Mouse (Mus musculus): ENCODE results near the gene Zfp54. TPM values are rescaled to one million over a fixed set of nuclear protein-coding genes. Genes with fewer than 3 reads are reported as not detected.
A peak's percentile ranks its signal among the peaks of the same experiment; 100 is the strongest.
"Not testable (repeated sequence)": the region's sequence is repeated elsewhere in the genome, so short reads cannot be mapped to it uniquely, and the experiment has no call there.

The Zfp54 gene
- polyA plus RNA-seq (2014; fragmentation: Nextera tagmentation; extraction: Ambion mirVana), result 3.6 and 4.1 TPM in 2 replicates

DNA sequence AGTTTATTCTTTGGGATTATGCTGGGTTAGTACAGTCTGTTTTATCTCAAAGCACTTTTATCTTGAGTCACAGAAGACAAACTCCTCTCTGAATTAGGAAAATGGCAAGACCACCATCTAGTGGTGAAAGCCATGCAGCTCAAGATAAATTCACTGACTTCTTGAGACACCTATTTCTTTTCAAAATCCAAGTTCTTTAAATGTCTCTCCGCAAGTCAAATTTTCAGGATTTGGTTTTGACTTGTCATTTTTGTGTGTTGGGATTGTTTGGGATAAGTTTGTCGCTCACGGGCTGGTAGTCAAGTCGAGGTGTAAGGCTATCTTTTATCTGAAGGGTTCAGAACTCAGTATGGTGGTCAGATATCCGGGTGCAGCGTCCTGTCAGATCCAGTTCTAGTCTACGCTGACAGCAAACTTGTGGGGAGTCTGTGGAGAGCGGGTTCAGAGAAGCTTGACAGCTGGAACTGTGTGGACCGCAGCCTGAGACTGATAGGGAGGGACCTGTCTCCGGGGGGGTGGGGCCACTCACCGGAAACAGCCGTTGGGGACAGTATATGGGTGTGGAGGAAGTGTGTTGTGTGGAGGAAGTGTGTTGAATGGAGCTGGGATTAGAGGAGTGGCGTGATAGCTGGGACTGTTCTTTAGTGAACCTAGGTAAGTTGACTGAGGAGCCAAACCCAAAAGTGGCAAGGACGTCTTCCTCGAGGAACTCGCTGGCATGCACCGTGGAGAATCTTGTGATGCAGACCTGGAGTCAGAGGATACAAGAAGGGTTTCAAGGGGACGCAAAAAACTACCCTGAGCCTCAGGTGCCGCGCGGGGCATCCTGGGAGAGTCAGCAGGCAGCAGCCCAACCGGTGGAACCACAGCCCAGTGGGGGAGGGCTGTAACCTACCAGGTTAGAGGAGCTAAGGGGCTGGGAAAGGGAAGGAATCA is at the start of gene Zfp54:
Gene Zfp54 (plus strand): TSS at position 564 of the 936 bp plus-strand sequence.
- Histone ChIP-seq H3K9ac (replicated peaks; ENCODE audit: low read length) (peak within 1 kb of the TSS; percentile 54), H3K27ac (replicated peaks; ENCODE audit: low read depth, low read length) (no peak within 1 kb of the TSS), H3K4me1 (ENCODE audit: control insufficient read depth, insufficient read depth, low read length) (no peaks in the 10 kb centered on the region), H3K4me3 (ENCODE audit: low read depth, low read length) (peak within 1 kb of the TSS; percentile 42), H3K36me3 (replicated peaks; ENCODE audit: control insufficient read depth, insufficient read depth, low read depth, low read length) (no peaks in the 10 kb centered on the region), H3K9me3 (replicated peaks; ENCODE audit: control insufficient read depth, low read length) (no peaks in the 10 kb centered on the region), H3K27me3 (ENCODE audit: control insufficient read depth, insufficient read depth, low read length) (no peaks in the 10 kb centered on the region), H3K4me2 (ENCODE audit: low read depth, low read length) (peak within 1 kb of the TSS; percentile 86)
- under 1% methylated on average over 22 of the region's 22 CpGs for WGBS
- peak; percentile 74 for DNase-seq (ENCODE audit: low spot score)
- peak; percentile 100 for ATAC-seq (replicated peaks; ENCODE audit: insufficient number of reproducible peaks, low FRiP score, low TSS enrichment, low read depth)

DNA sequence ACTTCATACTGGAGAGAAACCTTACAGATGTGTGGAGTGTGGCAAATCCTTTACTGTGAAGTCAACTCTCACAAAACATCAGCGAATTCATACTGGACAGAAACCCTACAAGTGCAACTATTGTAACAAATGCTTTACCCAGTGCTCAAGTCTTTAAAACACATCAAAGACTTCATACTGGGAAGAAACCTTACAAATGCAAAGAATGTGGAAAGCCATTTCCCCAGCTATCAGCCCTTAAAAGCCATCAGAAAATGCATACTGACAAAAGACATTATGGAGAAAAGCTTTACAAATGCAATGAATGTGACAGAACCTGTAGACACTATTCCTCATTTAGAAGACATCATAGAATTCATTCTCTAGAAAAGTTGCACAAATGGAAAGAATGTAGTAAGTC is 47.7 kb upstream of the Zfp54 start:
- 53% methylated on average over 1 of the region's 1 CpGs for WGBS
- no peak overlapping the region for H3K9ac ChIP-seq (replicated peaks; ENCODE audit: low read length)
- H3K9me3 ChIP-seq (replicated peaks; ENCODE audit: control insufficient read depth, low read length), result no peaks in the 10 kb centered on the region
- no peaks in the 10 kb centered on the region for H3K4me1 ChIP-seq (ENCODE audit: control insufficient read depth, insufficient read depth, low read length)
- H3K27ac ChIP-seq (replicated peaks; ENCODE audit: low read depth, low read length), result no peak overlapping the region
- no peak overlapping the region for H3K4me3 ChIP-seq (ENCODE audit: low read depth, low read length)
- H3K4me2 ChIP-seq (ENCODE audit: low read depth, low read length), result no peak overlapping the region
- no peak for DNase-seq (ENCODE audit: low spot score)
- no peak for ATAC-seq (replicated peaks; ENCODE audit: insufficient number of reproducible peaks, low FRiP score, low TSS enrichment, low read depth)
- H3K36me3 ChIP-seq (replicated peaks; ENCODE audit: control insufficient read depth, insufficient read depth, low read depth, low read length), result no peaks in the 10 kb centered on the region
- no peaks in the 10 kb centered on the region for H3K27me3 ChIP-seq (ENCODE audit: control insufficient read depth, insufficient read depth, low read length)

DNA sequence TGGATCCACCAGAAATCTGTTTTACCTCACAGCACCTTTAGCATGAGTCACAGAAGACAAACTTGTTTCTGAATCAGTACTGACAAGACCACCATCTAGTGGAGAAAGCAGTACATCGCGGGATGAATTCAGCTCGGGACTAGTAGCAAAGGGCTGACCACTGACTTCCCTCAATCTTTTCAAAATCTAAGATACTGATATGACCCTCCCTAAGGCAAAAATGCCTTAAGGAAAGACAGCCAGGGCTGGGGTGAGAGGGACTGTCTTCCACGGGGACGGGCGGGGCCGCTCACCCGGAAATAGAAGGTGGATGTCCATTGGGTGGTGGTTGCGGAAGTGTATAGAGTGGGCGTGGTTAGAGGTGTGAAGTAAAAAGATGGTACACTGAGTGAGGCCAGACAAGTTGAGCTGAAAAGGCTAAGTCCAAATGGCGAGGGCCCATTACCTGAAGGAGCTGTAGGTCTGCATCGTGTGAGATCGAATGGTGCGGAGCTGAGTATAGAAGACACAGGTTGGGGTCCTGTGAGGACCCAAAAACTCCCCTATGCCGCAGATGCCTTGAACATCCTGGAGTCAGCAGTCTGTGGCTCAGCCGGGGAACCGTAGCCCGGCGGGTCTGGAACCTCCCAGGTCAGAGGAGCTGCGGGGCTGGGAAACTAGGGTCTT is 39.5 kb upstream of the Zfp54 start, which contains the start of gene Zfp677:
Gene Zfp677 (plus strand): TSS at position 358 of the 666 bp plus-strand sequence.
- Histone ChIP-seq H3K27me3 (ENCODE audit: control insufficient read depth, insufficient read depth, low read length) (no peaks in the 10 kb centered on the region), H3K4me2 (ENCODE audit: low read depth, low read length) (peak within 1 kb of the TSS; percentile 81), H3K9ac (replicated peaks; ENCODE audit: low read length) (peak within 1 kb of the TSS; percentile 60), H3K36me3 (replicated peaks; ENCODE audit: control insufficient read depth, insufficient read depth, low read depth, low read length) (no peaks in the 10 kb centered on the region), H3K4me3 (ENCODE audit: low read depth, low read length) (peak within 1 kb of the TSS; percentile 48), H3K4me1 (ENCODE audit: control insufficient read depth, insufficient read depth, low read length) (no peaks in the 10 kb centered on the region), H3K9me3 (replicated peaks; ENCODE audit: control insufficient read depth, low read length) (no peaks in the 10 kb centered on the region), H3K27ac (replicated peaks; ENCODE audit: low read depth, low read length) (no peak within 1 kb of the TSS)
- DNase-seq (ENCODE audit: low spot score), result peak; percentile 66
- 6% methylated on average over 20 of the region's 20 CpGs for WGBS
- ATAC-seq (replicated peaks; ENCODE audit: insufficient number of reproducible peaks, low FRiP score, low TSS enrichment, low read depth), result peak; percentile 99

GRCm38 (mm10) chr17:21384057-21384411 is 39.0 kb upstream of the Zfp54 start:
- Histone ChIP-seq H3K27me3 (ENCODE audit: control insufficient read depth, insufficient read depth, low read length) (no peaks in the 10 kb centered on the region), H3K36me3 (replicated peaks; ENCODE audit: control insufficient read depth, insufficient read depth, low read depth, low read length) (no peaks in the 10 kb centered on the region), H3K4me2 (ENCODE audit: low read depth, low read length) (peak overlapping the region; percentile 81), H3K9ac (replicated peaks; ENCODE audit: low read length) (peak overlapping the region; percentile 55), H3K9me3 (replicated peaks; ENCODE audit: control insufficient read depth, low read length) (no peaks in the 10 kb centered on the region), H3K27ac (replicated peaks; ENCODE audit: low read depth, low read length) (no peak overlapping the region), H3K4me1 (ENCODE audit: control insufficient read depth, insufficient read depth, low read length) (no peaks in the 10 kb centered on the region), H3K4me3 (ENCODE audit: low read depth, low read length) (peak overlapping the region; percentile 48)
- DNase-seq (ENCODE audit: low spot score) (peak; percentile 0), ATAC-seq (replicated peaks; ENCODE audit: insufficient number of reproducible peaks, low FRiP score, low TSS enrichment, low read depth) (no peak)
- 13% methylated on average over 8 of the region's 8 CpGs for WGBS

GRCm38 (mm10) chr17:21438806-21439400 is 15.9 kb downstream of the Zfp54 start:
- H3K27ac ChIP-seq (replicated peaks; ENCODE audit: low read depth, low read length); H3K9me3 ChIP-seq (replicated peaks; ENCODE audit: control insufficient read depth, low read length); H3K4me2 ChIP-seq (ENCODE audit: low read depth, low read length); H3K9ac ChIP-seq (replicated peaks; ENCODE audit: low read length); H3K27me3 ChIP-seq (ENCODE audit: control insufficient read depth, insufficient read depth, low read length); DNase-seq (ENCODE audit: low spot score); ATAC-seq (replicated peaks; ENCODE audit: insufficient number of reproducible peaks, low FRiP score, low TSS enrichment, low read depth); H3K4me3 ChIP-seq (ENCODE audit: low read depth, low read length); H3K36me3 ChIP-seq (replicated peaks; ENCODE audit: control insufficient read depth, insufficient read depth, low read depth, low read length); H3K4me1 ChIP-seq (ENCODE audit: control insufficient read depth, insufficient read depth, low read length): not testable (repeated sequence)
- WGBS, result 75% methylated on average over 9 of the region's 9 CpGs

GRCm38 (mm10) chr17:21449669-21450068 is 26.6 kb downstream of the Zfp54 start:
- Histone ChIP-seq H3K4me3 (ENCODE audit: low read depth, low read length) (peak overlapping the region; percentile 60), H3K27ac (replicated peaks; ENCODE audit: low read depth, low read length) (no peak overlapping the region), H3K4me1 (ENCODE audit: control insufficient read depth, insufficient read depth, low read length) (no peaks in the 10 kb centered on the region), H3K4me2 (ENCODE audit: low read depth, low read length) (peak overlapping the region; percentile 68), H3K27me3 (ENCODE audit: control insufficient read depth, insufficient read depth, low read length) (no peaks in the 10 kb centered on the region), H3K36me3 (replicated peaks; ENCODE audit: control insufficient read depth, insufficient read depth, low read depth, low read length) (no peaks in the 10 kb centered on the region), H3K9ac (replicated peaks; ENCODE audit: low read length) (peak overlapping the region; percentile 58; the same call in 1 of the 2 replicates), H3K9me3 (replicated peaks; ENCODE audit: control insufficient read depth, low read length) (no peaks in the 10 kb centered on the region)
- ATAC-seq (replicated peaks; ENCODE audit: insufficient number of reproducible peaks, low FRiP score, low TSS enrichment, low read depth), result peak; percentile 63; the same call in 1 of the 2 replicates
- WGBS, result 0% methylated on average over 3 of the region's 3 CpGs
- peak; percentile 90 for DNase-seq (ENCODE audit: low spot score)

DNA sequence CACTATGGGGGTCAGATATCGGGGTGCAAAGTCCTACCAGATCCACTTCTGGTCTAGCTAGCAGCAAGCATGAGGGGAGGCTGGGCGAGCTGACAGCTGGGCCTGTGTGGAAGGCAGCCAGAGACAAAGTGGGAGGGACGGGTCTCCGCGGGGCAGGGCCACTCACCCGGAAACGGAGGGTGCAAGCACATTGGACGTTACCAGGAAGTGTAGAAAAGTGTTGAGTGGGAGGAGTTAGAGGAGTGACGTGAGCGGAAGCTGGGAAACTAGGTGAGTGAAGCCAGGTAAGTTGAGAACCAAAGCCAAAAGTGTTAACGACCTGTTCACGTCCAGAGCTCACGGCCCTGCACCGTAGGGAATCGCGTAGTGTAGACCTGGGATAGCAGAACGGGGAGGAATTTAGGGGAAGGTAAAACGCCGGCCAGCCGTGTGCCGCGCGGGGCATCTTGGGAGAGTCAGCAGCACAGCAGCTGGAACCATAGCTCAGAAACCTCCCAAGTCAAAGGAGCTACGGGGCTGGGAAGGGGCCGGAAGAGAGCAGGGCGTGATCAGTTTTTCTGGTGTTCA is 27.2 kb downstream of the Zfp54 start, which contains the start of gene Zfp51:
Gene Zfp51 (plus strand): TSS at position 237 of the 567 bp plus-strand sequence.
- peak within 1 kb of the TSS; percentile 58 for H3K9ac ChIP-seq (replicated peaks; ENCODE audit: low read length)
- peak within 1 kb of the TSS; percentile 60 for H3K4me3 ChIP-seq (ENCODE audit: low read depth, low read length)
- H3K27ac ChIP-seq (replicated peaks; ENCODE audit: low read depth, low read length), result no peak within 1 kb of the TSS
- H3K4me1 ChIP-seq (ENCODE audit: control insufficient read depth, insufficient read depth, low read length), result no peaks in the 10 kb centered on the region
- DNase-seq (ENCODE audit: low spot score) (peak; percentile 90), ATAC-seq (replicated peaks; ENCODE audit: insufficient number of reproducible peaks, low FRiP score, low TSS enrichment, low read depth) (peak; percentile 100)
- no peaks in the 10 kb centered on the region for H3K27me3 ChIP-seq (ENCODE audit: control insufficient read depth, insufficient read depth, low read length)
- H3K36me3 ChIP-seq (replicated peaks; ENCODE audit: control insufficient read depth, insufficient read depth, low read depth, low read length), result no peaks in the 10 kb centered on the region
- H3K4me2 ChIP-seq (ENCODE audit: low read depth, low read length), result peak within 1 kb of the TSS; percentile 68
- under 1% methylated on average over 26 of the region's 26 CpGs for WGBS
- H3K9me3 ChIP-seq (replicated peaks; ENCODE audit: control insufficient read depth, low read length), result no peaks in the 10 kb centered on the region

All from embryonic facial prominence, embryonic 11.5 days (tissue).